Mouse (Mus musculus) CD8-positive naive resting alpha-beta T cell, adult 57 days (primary cell): ENCODE results near the gene Rassf9. TPM values are rescaled to one million over a fixed set of nuclear protein-coding genes. Genes with fewer than 3 reads are reported as not detected.

Experiments used
- total RNA-seq: library from RNA; stranded (reverse); gene quantifications from one replicate; pipeline ENCODE4 v1.2.4, GENCODE M21; 2023

Rassf9 gene
- total RNA-seq: not detected

GRCm38 (mm10) chr10:102511807-102512461 lies at the start of gene Rassf9:
Gene Rassf9, plus strand, starts transcription at chr10:102512222.

DNA sequence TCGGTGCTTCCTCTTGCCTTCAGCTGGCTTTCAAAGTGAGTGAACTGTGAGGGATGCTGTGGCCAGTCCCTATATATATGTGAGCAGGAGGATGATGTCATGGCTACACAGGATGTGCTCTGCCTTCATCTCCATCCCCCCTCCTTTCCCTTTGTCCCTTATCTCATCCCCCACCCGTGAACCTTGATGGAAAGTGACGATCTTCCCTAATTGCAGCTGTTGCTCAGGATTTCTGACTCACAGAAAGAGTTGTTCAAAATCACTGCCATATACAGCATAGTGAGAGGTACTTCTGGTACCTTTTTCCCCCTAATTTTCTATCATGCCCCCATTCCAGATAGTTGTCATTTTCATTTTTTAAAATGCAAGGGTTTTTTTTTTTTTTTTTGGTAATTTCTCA lies 21.6 kb upstream of the Rassf9 start, which contains the start of gene Nts:
TSS of gene Nts (minus strand) at position 101 of the 400 bp plus-strand sequence.

Other genes with a start within 250 kb of the Rassf9 start
- gene Nts, start 21.7 kb upstream of the Rassf9 start, total RNA-seq: not detected